Mouse (Mus musculus): ENCODE measurements around the gene Erich6.

Gene Erich6

GRCm38 (mm10) chr3:58636406-58637295 is at the start of gene Erich6:
TSS of gene Erich6 (minus strand) at chr3:58637207.
- DNase-seq (ENCODE audit: low spot score), result peak; percentile 72

GRCm38 (mm10) chr3:58686206-58686921 is 49.4 kb upstream of the Erich6 start:
- no peak for DNase-seq (ENCODE audit: low spot score)

GRCm38 (mm10) chr3:58685396-58685795 is 48.4 kb upstream of the Erich6 start:
- DNase-seq (ENCODE audit: low spot score), result no peak

- no peak for DNase-seq (ENCODE audit: low spot score)
Measured at GRCm38 (mm10) chr3:58683346-58683745, 46.3 kb upstream of the Erich6 start.

GRCm38 (mm10) chr3:58682336-58682735 is 45.3 kb upstream of the Erich6 start:
- no peak for DNase-seq (ENCODE audit: low spot score)

- DNase-seq (ENCODE audit: low spot score), result no peak
Measured at GRCm38 (mm10) chr3:58681831-58682230, 44.8 kb upstream of the Erich6 start.

- DNase-seq (ENCODE audit: low spot score), result no peak
Measured at GRCm38 (mm10) chr3:58680943-58681637, 44.1 kb upstream of the Erich6 start.

- DNase-seq (ENCODE audit: low spot score), result no peak
Measured at GRCm38 (mm10) chr3:58679996-58680395, 43.0 kb upstream of the Erich6 start.

- no peak for DNase-seq (ENCODE audit: low spot score)
Measured at GRCm38 (mm10) chr3:58678905-58679304, 41.9 kb upstream of the Erich6 start.

GRCm38 (mm10) chr3:58678384-58678783 is 41.4 kb upstream of the Erich6 start:
- DNase-seq (ENCODE audit: low spot score), result no peak

GRCm38 (mm10) chr3:58677615-58678014 is 40.6 kb upstream of the Erich6 start:
- no peak for DNase-seq (ENCODE audit: low spot score)

- no peak for DNase-seq (ENCODE audit: low spot score)
Measured at GRCm38 (mm10) chr3:58673295-58673694, 36.3 kb upstream of the Erich6 start.

- no peak for DNase-seq (ENCODE audit: low spot score)
Measured at GRCm38 (mm10) chr3:58672481-58673183, 35.6 kb upstream of the Erich6 start.

GRCm38 (mm10) chr3:58671616-58672250 is 34.7 kb upstream of the Erich6 start:
- DNase-seq (ENCODE audit: low spot score), result no peak

GRCm38 (mm10) chr3:58663970-58664369 is 27.0 kb upstream of the Erich6 start:
- no peak for DNase-seq (ENCODE audit: low spot score)

GRCm38 (mm10) chr3:58660636-58661035 is 23.6 kb upstream of the Erich6 start:
- DNase-seq (ENCODE audit: low spot score), result no peak

- DNase-seq (ENCODE audit: low spot score), result peak; percentile 22
Measured at GRCm38 (mm10) chr3:58657356-58657755, 20.3 kb upstream of the Erich6 start.

GRCm38 (mm10) chr3:58655362-58656130 is 18.5 kb upstream of the Erich6 start:
- peak; percentile 83 for DNase-seq (ENCODE audit: low spot score)

- DNase-seq (ENCODE audit: low spot score), result no peak
Measured at GRCm38 (mm10) chr3:58653907-58654306, 16.9 kb upstream of the Erich6 start.

- no peak for DNase-seq (ENCODE audit: low spot score)
Measured at GRCm38 (mm10) chr3:58650328-58650727, 13.3 kb upstream of the Erich6 start.

- no peak for DNase-seq (ENCODE audit: low spot score)
Measured at GRCm38 (mm10) chr3:58647179-58647578, 10.2 kb upstream of the Erich6 start.
